Mouse (Mus musculus) midbrain, embryonic 11.5 days (tissue): ENCODE measurements around the gene Abhd16b. TPM values are rescaled to one million over a fixed set of nuclear protein-coding genes. Genes with fewer than 3 reads are reported as not detected.

Experiments used
- ATAC-seq: fragments of 200-750 bp; cut with Nextera tagmentation; 2 replicates; pipeline ENCODE4 v1.8.0; 2017; ENCODE audit warnings: moderate TSS enrichment, moderate library complexity; ENCODE audit not compliant: low FRiP score
- DNase-seq: peaks from one replicate; pipeline ENCODE4 v3.0.0; 2015; ENCODE audit warnings: low spot score; ENCODE audit errors: missing footprints
- H3K27ac ChIP-seq: fragments of 300-500 bp; sonication (generic); 2 replicates; pipeline ENCODE4 v1.5.1; 2014; ENCODE audit warnings: low read depth, low read length
- H3K27me3 ChIP-seq: fragments of 300-500 bp; sonication (generic); 2 replicates; pipeline ENCODE4 v1.6.1; 2014; ENCODE audit warnings: mild to moderate bottlenecking, low read length, moderate library complexity, mixed read lengths; ENCODE audit not compliant: control insufficient read depth, insufficient read depth
- H3K36me3 ChIP-seq: fragments of 300-500 bp; sonication (generic); 2 replicates; pipeline ENCODE4 v1.6.1; 2014; ENCODE audit warnings: mild to moderate bottlenecking, low read length, moderate library complexity, mixed read lengths; ENCODE audit not compliant: control insufficient read depth, insufficient read depth
- H3K4me1 ChIP-seq: fragments of 300-500 bp; sonication (generic); 2 replicates; pipeline ENCODE4 v1.6.1; 2014; ENCODE audit warnings: low read length; ENCODE audit not compliant: control insufficient read depth, insufficient read depth
- H3K4me2 ChIP-seq: fragments of 300-500 bp; sonication (generic); 2 replicates; pipeline ENCODE4 v1.6.1; 2014; ENCODE audit warnings: mild to moderate bottlenecking, moderate library complexity
- H3K4me3 ChIP-seq: fragments of 300-500 bp; sonication (generic); 2 replicates; pipeline ENCODE4 v1.5.1; 2014; ENCODE audit warnings: low read depth, low read length
- H3K9ac ChIP-seq: fragments of 300-500 bp; sonication (generic); 2 replicates; pipeline ENCODE4 v1.6.1; 2014; ENCODE audit warnings: low read length
- H3K9me3 ChIP-seq: fragments of 300-500 bp; sonication (generic); 2 replicates; pipeline ENCODE4 v1.6.1; 2016; ENCODE audit warnings: low read length; ENCODE audit not compliant: control insufficient read depth
- WGBS: fragments of 180-500 bp; shearing (Covaris S2); extraction: QIAGEN DNeasy Blood & Tissue Kit; methylation state at CpG from one replicate; pipeline ENCODE4 v1.1.7; 2014; 5-methylcytosine and 5-hydroxymethylcytosine counted together
- polyA plus RNA-seq: library from polyadenylated mRNA; unstranded; fragments of >200 nt; fragmentation: Nextera tagmentation; extraction: Ambion mirVana; gene quantifications from 2 replicates; pipeline ENCODE4 v1.2.1, GENCODE M21; 2014

Abhd16b gene
- polyA plus RNA-seq, 1 experiment from 2014 or later: 0.15 TPM

GRCm38 (mm10) chr2:181461536-181462100, 31.4 kb upstream of the Abhd16b start:
- WGBS: 96% methylated on average over 1 of the region's 1 CpGs
- H3K27me3 ChIP-seq: peaks cover 5% of the 10 kb centered on the region; the same call in 1 of the 2 replicates
- no peaks in the 10 kb centered on the region for H3K36me3 ChIP-seq

GRCm38 (mm10) chr2:181462604-181463003, 30.4 kb upstream of the Abhd16b start:
- Histone ChIP-seq H3K9ac (no peak overlapping the region), H3K4me3 (no peak overlapping the region), H3K36me3 (no peaks in the 10 kb centered on the region), H3K27ac (no peak overlapping the region), H3K4me1 (peaks cover 17% of the 10 kb centered on the region), H3K4me2 (no peak overlapping the region), H3K27me3 (peaks cover 2% of the 10 kb centered on the region; the same call in 1 of the 2 replicates), H3K9me3 (no peaks in the 10 kb centered on the region)
- DNase-seq: no peak
- 81% methylated on average over 1 of the region's 1 CpGs for WGBS
- no peak for ATAC-seq

More at GRCm38 (mm10) chr2:181461536-181462100, 31.4 kb upstream of the Abhd16b start:
- ATAC-seq (no peak), DNase-seq (no peak)
- Histone ChIP-seq H3K27ac (no peak overlapping the region), H3K4me2 (no peak overlapping the region), H3K9ac (no peak overlapping the region), H3K4me3 (no peak overlapping the region), H3K9me3 (no peaks in the 10 kb centered on the region), H3K4me1 (peaks cover 17% of the 10 kb centered on the region)

- Histone ChIP-seq H3K27me3 (no peaks in the 10 kb centered on the region; the same call in 1 of the 2 replicates), H3K4me1 (peaks cover 12% of the 10 kb centered on the region), H3K9me3 (no peaks in the 10 kb centered on the region), H3K4me3 (no peak overlapping the region), H3K36me3 (no peaks in the 10 kb centered on the region), H3K27ac (no peak overlapping the region), H3K4me2 (no peak overlapping the region), H3K9ac (0 out of 2 replicates have a peak overlapping the region, but pooled peaks have one; percentile 3)
- ATAC-seq: 0 out of 2 replicates have a peak, but pooled peaks have one; percentile 19
- no peak for DNase-seq
- 43% methylated on average over 7 of the region's 7 CpGs for WGBS
Measured at GRCm38 (mm10) chr2:181463008-181463738, 29.8 kb upstream of the Abhd16b start.

- H3K4me3 ChIP-seq: no peak overlapping the region
- no peak overlapping the region for H3K9ac ChIP-seq
- no peaks in the 10 kb centered on the region for H3K36me3 ChIP-seq
- no peak overlapping the region for H3K27ac ChIP-seq
- WGBS: 67% methylated on average over 3 of the region's 3 CpGs
- ATAC-seq: no peak
- H3K4me1 ChIP-seq: peaks cover 6% of the 10 kb centered on the region
- H3K9me3 ChIP-seq: no peaks in the 10 kb centered on the region
- no peak for DNase-seq
- H3K27me3 ChIP-seq: no peaks in the 10 kb centered on the region
- H3K4me2 ChIP-seq: no peak overlapping the region
Measured at GRCm38 (mm10) chr2:181465423-181465822, 27.6 kb upstream of the Abhd16b start.

- Histone ChIP-seq H3K27ac (no peak overlapping the region), H3K4me3 (no peak overlapping the region), H3K36me3 (no peaks in the 10 kb centered on the region), H3K9me3 (no peaks in the 10 kb centered on the region), H3K4me1 (no peaks in the 10 kb centered on the region), H3K4me2 (no peak overlapping the region), H3K9ac (no peak overlapping the region), H3K27me3 (no peaks in the 10 kb centered on the region)
- WGBS: 84% methylated on average over 2 of the region's 2 CpGs
- no peak for ATAC-seq
- no peak for DNase-seq
Measured at GRCm38 (mm10) chr2:181470285-181470684, 22.7 kb upstream of the Abhd16b start.

- no peak overlapping the region for H3K4me2 ChIP-seq
- ATAC-seq (no peak), DNase-seq (no peak)
- no peak overlapping the region for H3K27ac ChIP-seq
- H3K9me3 ChIP-seq: no peaks in the 10 kb centered on the region
- WGBS: 62% methylated on average over 5 of the region's 5 CpGs
- H3K9ac ChIP-seq: no peak overlapping the region
- H3K4me3 ChIP-seq: no peak overlapping the region
- H3K4me1 ChIP-seq: no peaks in the 10 kb centered on the region
- H3K36me3 ChIP-seq: no peaks in the 10 kb centered on the region
- H3K27me3 ChIP-seq: no peaks in the 10 kb centered on the region
Measured at GRCm38 (mm10) chr2:181471246-181471645, 21.8 kb upstream of the Abhd16b start.

GRCm38 (mm10) chr2:181472256-181472827, 20.7 kb upstream of the Abhd16b start:
- ATAC-seq (no peak), DNase-seq (no peak)
- Histone ChIP-seq H3K4me3 (no peak overlapping the region), H3K9me3 (no peaks in the 10 kb centered on the region), H3K36me3 (no peaks in the 10 kb centered on the region), H3K4me2 (no peak overlapping the region), H3K4me1 (no peaks in the 10 kb centered on the region), H3K27me3 (no peaks in the 10 kb centered on the region), H3K27ac (no peak overlapping the region), H3K9ac (no peak overlapping the region)
- WGBS: 85% methylated on average over 1 of the region's 1 CpGs

GRCm38 (mm10) chr2:181483120-181483519, 9.9 kb upstream of the Abhd16b start:
- H3K4me1 ChIP-seq: no peaks in the 10 kb centered on the region
- H3K27ac ChIP-seq: no peak overlapping the region
- H3K4me2 ChIP-seq: no peak overlapping the region
- ATAC-seq (no peak), DNase-seq (no peak)
- H3K27me3 ChIP-seq: no peaks in the 10 kb centered on the region
- H3K36me3 ChIP-seq: no peaks in the 10 kb centered on the region
- 61% methylated on average over 2 of the region's 2 CpGs for WGBS
- H3K9me3 ChIP-seq: no peaks in the 10 kb centered on the region
- no peak overlapping the region for H3K9ac ChIP-seq
- no peak overlapping the region for H3K4me3 ChIP-seq
